Mouse (Mus musculus) midbrain, embryonic 14.5 days (tissue): ENCODE measurements at regions not wholly inside any gene's neighbourhood (a gene's known extent, or its start where the extent isn't known, plus 50 kb on each side); places are given as distances from the start of the nearest gene placed in this dataset.

Experiments
- ATAC-seq: fragments of 200-750 bp; cut with Nextera tagmentation; 2 replicates; pipeline ENCODE4 v1.8.0; 2017; ENCODE audit warnings: moderate number of reproducible peaks, moderate library complexity; ENCODE audit not compliant: low FRiP score, low TSS enrichment
- DNase-seq: peaks from one replicate; pipeline ENCODE4 v3.0.0-alpha.2; 2015
- H3K27ac ChIP-seq: fragments of 300-500 bp; sonication (generic); replicated peaks from 2 replicates; pipeline ENCODE4 v1.5.1; 2014; ENCODE audit warnings: mild to moderate bottlenecking, low read depth, low read length, moderate library complexity
- H3K27me3 ChIP-seq: fragments of 300-500 bp; sonication (generic); 2 replicates; pipeline ENCODE4 v1.6.1; 2014; ENCODE audit warnings: low read length, control low read depth, mixed read lengths; ENCODE audit not compliant: control insufficient read depth, insufficient read depth
- H3K36me3 ChIP-seq: fragments of 300-500 bp; sonication (generic); 2 replicates; pipeline ENCODE4 v1.6.1; 2014; ENCODE audit warnings: low read length, control low read depth; ENCODE audit not compliant: control insufficient read depth, insufficient read depth
- H3K4me1 ChIP-seq: fragments of 300-500 bp; sonication (generic); 2 replicates; pipeline ENCODE4 v1.6.1; 2014; ENCODE audit warnings: mild to moderate bottlenecking, antibody characterized with exemption, low read length, control low read depth; ENCODE audit not compliant: control insufficient read depth, insufficient read depth
- H3K4me2 ChIP-seq: fragments of 300-500 bp; sonication (generic); 2 replicates; pipeline ENCODE4 v1.6.1; 2014; ENCODE audit warnings: mild to moderate bottlenecking, low read length, moderate library complexity
- H3K4me3 ChIP-seq: fragments of 300-500 bp; sonication (generic); replicated peaks from 2 replicates; pipeline ENCODE4 v1.5.1; 2014; ENCODE audit warnings: low read depth, low read length
- H3K9ac ChIP-seq: fragments of 300-500 bp; sonication (generic); replicated peaks from 2 replicates; pipeline ENCODE4 v1.6.1; 2014; ENCODE audit warnings: mild to moderate bottlenecking, low read length, moderate library complexity
- H3K9me3 ChIP-seq: fragments of 300-500 bp; sonication (generic); 2 replicates; pipeline ENCODE4 v1.6.1; 2016; ENCODE audit warnings: low read length, control low read depth, mixed read lengths; ENCODE audit not compliant: control insufficient read depth
- WGBS: fragments of 180-500 bp; shearing (Covaris S2); extraction: QIAGEN DNeasy Blood & Tissue Kit; methylation state at CpG from one replicate; pipeline ENCODE4 v1.1.7; 2014; 5-methylcytosine and 5-hydroxymethylcytosine counted together

GRCm38 (mm10) chr8:76503621-76504020 lies 395.6 kb upstream of the Nr3c2 start:
- no peaks in the 10 kb centered on the region for H3K27me3 ChIP-seq
- no peaks in the 10 kb centered on the region for H3K4me1 ChIP-seq
- DNase-seq (no peak), ATAC-seq (no peak)
- no peaks in the 10 kb centered on the region for H3K36me3 ChIP-seq
- H3K27ac ChIP-seq, result no peak overlapping the region
- no peak overlapping the region for H3K9ac ChIP-seq
- no peak overlapping the region for H3K4me2 ChIP-seq
- H3K4me3 ChIP-seq, result no peak overlapping the region
- no peaks in the 10 kb centered on the region for H3K9me3 ChIP-seq
- 93% methylated on average over 1 of the region's 1 CpGs for WGBS

- ATAC-seq (no peak), DNase-seq (no peak)
- no peaks in the 10 kb centered on the region for H3K36me3 ChIP-seq
- H3K4me1 ChIP-seq, result no peaks in the 10 kb centered on the region
- H3K9ac ChIP-seq, result no peak overlapping the region
- no peak overlapping the region for H3K4me3 ChIP-seq
- no peak overlapping the region for H3K27ac ChIP-seq
- H3K27me3 ChIP-seq, result no peaks in the 10 kb centered on the region
- H3K9me3 ChIP-seq, result no peaks in the 10 kb centered on the region
- WGBS, result 86% methylated on average over 3 of the region's 3 CpGs
- H3K4me2 ChIP-seq, result no peak overlapping the region
Observed at GRCm38 (mm10) chr8:76507247-76507646, 392.0 kb upstream of the Nr3c2 start.

- DNase-seq, result no peak
- Histone ChIP-seq H3K9me3 (no peaks in the 10 kb centered on the region), H3K27ac (no peak overlapping the region), H3K4me2 (no peak overlapping the region), H3K27me3 (no peaks in the 10 kb centered on the region), H3K36me3 (no peaks in the 10 kb centered on the region), H3K4me3 (no peak overlapping the region), H3K4me1 (no peaks in the 10 kb centered on the region), H3K9ac (no peak overlapping the region)
- no peak for ATAC-seq
Observed at GRCm38 (mm10) chr8:76509201-76509600, 390.0 kb upstream of the Nr3c2 start.

GRCm38 (mm10) chr8:76514132-76514531 lies 385.1 kb upstream of the Nr3c2 start:
- Histone ChIP-seq H3K27me3 (no peaks in the 10 kb centered on the region), H3K27ac (no peak overlapping the region), H3K4me1 (no peaks in the 10 kb centered on the region), H3K9me3 (no peaks in the 10 kb centered on the region), H3K4me2 (no peak overlapping the region), H3K4me3 (no peak overlapping the region), H3K36me3 (no peaks in the 10 kb centered on the region), H3K9ac (no peak overlapping the region)
- WGBS, result 92% methylated on average over 1 of the region's 1 CpGs
- no peak for ATAC-seq
- DNase-seq, result no peak

GRCm38 (mm10) chr8:76538806-76539480 lies 360.3 kb upstream of the Nr3c2 start:
- DNase-seq (no peak), ATAC-seq (no peak)
- Histone ChIP-seq H3K27ac (no peak overlapping the region), H3K4me2 (no peak overlapping the region), H3K4me3 (no peak overlapping the region), H3K4me1 (no peaks in the 10 kb centered on the region), H3K27me3 (no peaks in the 10 kb centered on the region), H3K9ac (no peak overlapping the region), H3K9me3 (no peaks in the 10 kb centered on the region), H3K36me3 (no peaks in the 10 kb centered on the region)
- 81% methylated on average over 3 of the region's 3 CpGs for WGBS

- H3K36me3 ChIP-seq, result no peaks in the 10 kb centered on the region
- H3K27ac ChIP-seq, result no peak overlapping the region
- 93% methylated on average over 4 of the region's 4 CpGs for WGBS
- no peak overlapping the region for H3K9ac ChIP-seq
- H3K27me3 ChIP-seq, result no peaks in the 10 kb centered on the region
- no peak overlapping the region for H3K4me3 ChIP-seq
- no peaks in the 10 kb centered on the region for H3K9me3 ChIP-seq
- no peaks in the 10 kb centered on the region for H3K4me1 ChIP-seq
- DNase-seq (no peak), ATAC-seq (no peak)
- no peak overlapping the region for H3K4me2 ChIP-seq
Observed at GRCm38 (mm10) chr8:76539638-76540037, 359.6 kb upstream of the Nr3c2 start.

- DNase-seq, result no peak
- Histone ChIP-seq H3K4me2 (no peak overlapping the region), H3K36me3 (no peaks in the 10 kb centered on the region), H3K9me3 (no peaks in the 10 kb centered on the region), H3K9ac (no peak overlapping the region), H3K27ac (no peak overlapping the region), H3K4me1 (no peaks in the 10 kb centered on the region), H3K27me3 (no peaks in the 10 kb centered on the region), H3K4me3 (no peak overlapping the region)
- WGBS, result 63% methylated on average over 3 of the region's 3 CpGs
- no peak for ATAC-seq
Observed at GRCm38 (mm10) chr8:76540611-76541010, 358.6 kb upstream of the Nr3c2 start.

GRCm38 (mm10) chr8:76551681-76552080 lies 347.6 kb upstream of the Nr3c2 start:
- no peaks in the 10 kb centered on the region for H3K36me3 ChIP-seq
- WGBS, result 88% methylated on average over 2 of the region's 2 CpGs
- no peak for ATAC-seq

GRCm38 (mm10) chr8:76601566-76601965 lies 297.7 kb upstream of the Nr3c2 start:
- Histone ChIP-seq H3K27ac (no peak overlapping the region), H3K9ac (no peak overlapping the region), H3K36me3 (no peaks in the 10 kb centered on the region), H3K4me2 (no peak overlapping the region), H3K27me3 (no peaks in the 10 kb centered on the region), H3K9me3 (no peaks in the 10 kb centered on the region), H3K4me1 (no peaks in the 10 kb centered on the region), H3K4me3 (no peak overlapping the region)
- no peak for ATAC-seq
- DNase-seq, result no peak
- WGBS, result 58% methylated on average over 1 of the region's 1 CpGs

More at GRCm38 (mm10) chr8:76551681-76552080, 347.6 kb upstream of the Nr3c2 start:
- Histone ChIP-seq H3K27me3 (no peaks in the 10 kb centered on the region), H3K4me2 (no peak overlapping the region), H3K4me3 (no peak overlapping the region), H3K9me3 (no peaks in the 10 kb centered on the region), H3K4me1 (no peaks in the 10 kb centered on the region), H3K9ac (no peak overlapping the region), H3K27ac (no peak overlapping the region)
- no peak for DNase-seq
